Mouse (Mus musculus) heart, embryonic 15.5 days (tissue): ENCODE results near the gene Sumf2. TPM values are rescaled to one million over a fixed set of nuclear protein-coding genes. Genes with fewer than 3 reads are reported as not detected.
A peak's percentile ranks its signal among the peaks of the same experiment; 100 is the strongest.

Experiments
- ATAC-seq: fragments of 200-750 bp; cut with Nextera tagmentation; replicated peaks from 2 replicates; pipeline ENCODE4 v1.8.0; 2017; ENCODE audit warnings: low read depth, moderate TSS enrichment; ENCODE audit not compliant: insufficient number of reproducible peaks, insufficient read depth, low FRiP score
- H3K27ac ChIP-seq: fragments of 300-500 bp; sonication (generic); 2 replicates; pipeline ENCODE4 v1.5.1; 2015; ENCODE audit warnings: mild to moderate bottlenecking, inconsistent platforms
- H3K27me3 ChIP-seq: fragments of 300-500 bp; sonication (generic); 2 replicates; pipeline ENCODE4 v1.6.1; 2015; ENCODE audit warnings: inconsistent platforms
- H3K36me3 ChIP-seq: fragments of 300-500 bp; sonication (generic); 2 replicates; pipeline ENCODE4 v1.6.1; 2015; ENCODE audit warnings: mild to moderate bottlenecking, inconsistent platforms
- H3K4me1 ChIP-seq: fragments of 300-500 bp; sonication (generic); replicated peaks from 2 replicates; pipeline ENCODE4 v1.6.1; 2015; ENCODE audit warnings: inconsistent platforms
- H3K4me2 ChIP-seq: fragments of 300-500 bp; sonication (generic); 2 replicates; pipeline ENCODE4 v1.6.1; 2015; ENCODE audit warnings: inconsistent platforms, mild to moderate bottlenecking, moderate library complexity
- H3K4me3 ChIP-seq: fragments of 300-500 bp; sonication (generic); 2 replicates; pipeline ENCODE4 v1.5.1; 2015; ENCODE audit warnings: mild to moderate bottlenecking, inconsistent platforms
- H3K9ac ChIP-seq: fragments of 300-500 bp; sonication (generic); 2 replicates; pipeline ENCODE4 v1.6.1; 2015; ENCODE audit warnings: mild to moderate bottlenecking, inconsistent platforms
- H3K9me3 ChIP-seq: fragments of 300-500 bp; sonication (generic); replicated peaks from 2 replicates; pipeline ENCODE4 v1.6.1; 2016; ENCODE audit warnings: inconsistent platforms
- WGBS: fragments of 180-500 bp; shearing (Covaris S2); methylation state at CpG from one replicate; pipeline ENCODE4 v1.1.7; 2015; ENCODE audit warnings: mixed read lengths; 5-methylcytosine and 5-hydroxymethylcytosine counted together
- polyA plus RNA-seq: library from polyadenylated mRNA; unstranded; fragments of >200 nt; fragmentation: Nextera tagmentation; extraction: Ambion mirVana; gene quantifications from 2 replicates; pipeline ENCODE4 v1.2.1, GENCODE M21; 2015

The Sumf2 gene
- polyA plus RNA-seq, 1 experiment from 2014 or later = 26.2 TPM

GRCm38 (mm10) chr5:129908242-129908965 lies 61.6 kb downstream of the Sumf2 start, which contains the start of gene Nupr1l:
Gene Nupr1l, plus strand, starts transcription at chr5:129908540.
- Histone ChIP-seq H3K27me3 (no peaks in the 10 kb centered on the region), H3K4me1 (no peaks in the 10 kb centered on the region; the same call in 1 of the 2 replicates), H3K36me3 (no peaks in the 10 kb centered on the region), H3K4me3 (peak within 1 kb of the TSS; percentile 72), H3K27ac (peak within 1 kb of the TSS; percentile 93), H3K9me3 (no peaks in the 10 kb centered on the region), H3K4me2 (peak within 1 kb of the TSS; percentile 83), H3K9ac (peak within 1 kb of the TSS; percentile 80)
- ATAC-seq = peak; percentile 97
- under 1% methylated on average over 63 of the region's 63 CpGs for WGBS

DNA sequence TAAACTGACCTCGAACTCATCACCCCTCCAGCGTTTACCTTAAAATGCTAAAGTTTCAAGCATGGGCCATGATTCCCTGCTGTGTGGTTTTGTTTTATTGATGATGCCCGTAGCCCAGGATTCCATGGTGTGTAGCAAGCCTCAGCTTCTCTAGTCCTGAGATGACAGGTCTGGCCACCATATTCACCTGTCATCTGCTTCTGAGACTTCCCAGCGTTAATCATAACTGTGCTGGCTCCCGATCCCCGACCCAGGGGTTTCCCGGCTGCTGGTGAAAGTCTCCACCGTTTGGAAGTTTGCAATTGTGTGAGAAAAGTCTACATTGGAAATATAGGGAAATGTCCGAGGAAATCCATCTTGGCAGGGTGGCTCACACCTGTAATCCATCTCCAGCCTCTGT lies 62.4 kb downstream of the Sumf2 start:
- H3K4me1 ChIP-seq = no peaks in the 10 kb centered on the region; the same call in 1 of the 2 replicates
- WGBS = 70% methylated on average over 9 of the region's 9 CpGs
- H3K4me2 ChIP-seq = peak overlapping the region; percentile 83
- no peaks in the 10 kb centered on the region for H3K9me3 ChIP-seq
- peak overlapping the region; percentile 80; the same call in 1 of the 2 replicates for H3K9ac ChIP-seq
- ATAC-seq = no peak
- peak overlapping the region; percentile 72 for H3K4me3 ChIP-seq
- H3K36me3 ChIP-seq = no peaks in the 10 kb centered on the region
- no peaks in the 10 kb centered on the region for H3K27me3 ChIP-seq
- no peak overlapping the region; the same call in 1 of the 2 replicates for H3K27ac ChIP-seq

GRCm38 (mm10) chr5:129909591-129909990 lies 62.8 kb downstream of the Sumf2 start:
- 78% methylated on average over 7 of the region's 7 CpGs for WGBS

More at GRCm38 (mm10) chr5:129909591-129909990, 62.8 kb downstream of the Sumf2 start:
- ATAC-seq = no peak
- H3K4me3 ChIP-seq = no peak overlapping the region
- H3K4me2 ChIP-seq = no peak overlapping the region
- no peaks in the 10 kb centered on the region; the same call in 1 of the 2 replicates for H3K4me1 ChIP-seq
- H3K9me3 ChIP-seq = no peaks in the 10 kb centered on the region
- no peak overlapping the region for H3K9ac ChIP-seq
- no peaks in the 10 kb centered on the region for H3K27me3 ChIP-seq
- H3K36me3 ChIP-seq = no peaks in the 10 kb centered on the region
- no peak overlapping the region for H3K27ac ChIP-seq

Other genes starting within 250 kb of the Sumf2 start
- gene Zfp11, start 176.9 kb upstream of the Sumf2 start, polyA plus RNA-seq = 3.0 and 4.0 TPM in 2 replicates
- not detected in 2 replicates for gene Sept14, start 138.5 kb upstream of the Sumf2 start, polyA plus RNA-seq
- 152 and 157 TPM in 2 replicates for gene Mrps17, start 131.5 kb upstream of the Sumf2 start, polyA plus RNA-seq
- 299 and 399 TPM in 2 replicates for gene Nipsnap2, start 121.9 kb upstream of the Sumf2 start, polyA plus RNA-seq
- gene Psph, start 59.5 kb upstream of the Sumf2 start, polyA plus RNA-seq = 26.3 and 29.3 TPM in 2 replicates
- 889 and 921 TPM in 2 replicates for gene Chchd2, start 40.5 kb downstream of the Sumf2 start, polyA plus RNA-seq
- gene Zbed5, start 48.7 kb downstream of the Sumf2 start, polyA plus RNA-seq = 2.1 and 2.6 TPM in 2 replicates
- 2.3 and 2.5 TPM in 2 replicates for gene Phkg1, start 51.6 kb downstream of the Sumf2 start, polyA plus RNA-seq
- 2.0 and 2.8 TPM in 2 replicates for gene Nupr1l, start 61.6 kb downstream of the Sumf2 start, polyA plus RNA-seq
- gene Vkorc1l1, start 95.0 kb downstream of the Sumf2 start, polyA plus RNA-seq = 13.2 and 14.3 TPM in 2 replicates
- 39.1 and 43.6 TPM in 2 replicates for gene Gusb, start 156.1 kb downstream of the Sumf2 start, polyA plus RNA-seq
- gene Asl, start 182.3 kb downstream of the Sumf2 start, polyA plus RNA-seq = 16.0 and 22.2 TPM in 2 replicates
- 20.6 and 26.8 TPM in 2 replicates for gene Crcp, start 182.3 kb downstream of the Sumf2 start, polyA plus RNA-seq
- 27.2 and 33.2 TPM in 2 replicates for gene Tpst1, start 226.3 kb downstream of the Sumf2 start, polyA plus RNA-seq